Mouse (Mus musculus) kidney, postnatal 36 days (tissue): ENCODE results near the gene Smyd3.
A peak's percentile ranks its signal among the peaks of the same experiment; 100 is the strongest.

Experiments used
- DNase-seq, 2 experiments: peaks; one replicate each; pipeline ENCODE4 v3.0.0; 2021 to 2022; ENCODE audit warnings: mixed read lengths in 2 of 2

Smyd3 gene

DNA sequence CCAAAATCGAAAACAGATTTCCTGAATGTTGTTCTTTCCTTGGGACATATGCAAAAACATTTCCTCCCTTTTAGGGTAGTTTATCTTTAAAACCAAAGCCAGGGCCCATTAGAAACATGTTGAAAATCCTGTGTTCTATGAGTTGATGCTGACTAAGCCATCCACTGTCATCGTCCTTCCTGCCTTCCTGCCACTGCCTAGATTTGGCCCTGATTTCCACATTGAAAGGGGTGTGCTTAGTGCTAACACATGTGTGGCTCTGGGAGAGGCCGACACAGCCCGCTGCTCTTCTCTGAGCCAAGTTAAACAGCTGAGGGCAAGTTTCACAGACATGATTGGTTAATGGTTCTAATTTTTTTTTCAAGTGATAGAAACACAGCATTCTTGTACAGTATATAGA lies 581.4 kb downstream of the Smyd3 start:
- DNase-seq, result no peak

DNA sequence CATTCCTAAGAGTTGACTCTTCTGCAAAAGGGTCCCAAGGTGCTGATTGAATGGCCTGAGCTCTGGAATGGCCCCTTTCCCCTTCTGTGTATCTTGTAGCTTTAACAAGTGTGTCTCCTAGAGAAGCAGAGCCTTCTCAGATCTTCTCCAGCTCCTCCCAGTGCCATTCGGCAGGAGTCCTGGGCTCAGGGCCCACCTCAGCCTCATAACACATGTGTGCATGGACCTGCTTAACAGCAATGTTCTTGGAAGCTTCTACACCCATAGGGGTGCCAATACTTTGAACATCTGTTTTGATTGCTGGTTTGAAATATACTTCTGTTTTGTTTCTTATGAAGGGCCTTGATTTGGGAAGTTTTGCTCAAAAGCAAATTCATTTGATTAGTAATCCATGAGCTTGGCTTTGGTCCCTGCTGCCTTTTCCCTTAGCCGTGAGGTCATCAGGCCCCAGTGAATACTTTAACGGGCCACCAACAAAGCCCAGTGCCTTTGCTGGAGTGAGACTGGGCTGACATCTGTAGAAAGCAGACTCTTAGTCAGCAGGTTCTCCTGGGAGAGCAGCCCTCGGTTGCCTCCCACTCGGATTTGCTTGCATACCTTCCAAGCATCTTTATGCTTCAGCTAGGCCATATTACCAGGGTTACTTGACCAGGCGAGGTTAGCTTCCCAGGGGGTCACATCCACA lies 583.7 kb downstream of the Smyd3 start:
- DNase-seq, result no peak

DNA sequence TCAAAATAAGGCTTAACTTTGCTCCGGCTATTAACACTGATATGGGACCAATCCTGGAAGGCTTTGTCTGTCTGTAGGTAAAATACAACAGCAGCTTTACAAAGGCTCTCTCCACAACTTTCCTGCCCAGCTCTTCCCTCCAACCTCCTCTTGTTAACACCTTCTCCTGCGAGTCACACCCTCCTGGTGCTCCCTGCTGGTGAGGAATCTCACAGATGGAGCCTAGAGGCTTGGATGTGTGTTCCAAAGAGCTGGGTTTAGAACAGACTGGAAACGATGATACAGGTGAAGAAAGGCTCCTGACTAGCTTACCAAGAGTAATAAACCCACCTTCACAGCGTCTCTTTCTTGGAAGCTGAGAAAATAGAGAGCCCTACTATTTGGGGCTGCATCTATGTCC lies 588.3 kb downstream of the Smyd3 start:
- no peak for DNase-seq

DNA sequence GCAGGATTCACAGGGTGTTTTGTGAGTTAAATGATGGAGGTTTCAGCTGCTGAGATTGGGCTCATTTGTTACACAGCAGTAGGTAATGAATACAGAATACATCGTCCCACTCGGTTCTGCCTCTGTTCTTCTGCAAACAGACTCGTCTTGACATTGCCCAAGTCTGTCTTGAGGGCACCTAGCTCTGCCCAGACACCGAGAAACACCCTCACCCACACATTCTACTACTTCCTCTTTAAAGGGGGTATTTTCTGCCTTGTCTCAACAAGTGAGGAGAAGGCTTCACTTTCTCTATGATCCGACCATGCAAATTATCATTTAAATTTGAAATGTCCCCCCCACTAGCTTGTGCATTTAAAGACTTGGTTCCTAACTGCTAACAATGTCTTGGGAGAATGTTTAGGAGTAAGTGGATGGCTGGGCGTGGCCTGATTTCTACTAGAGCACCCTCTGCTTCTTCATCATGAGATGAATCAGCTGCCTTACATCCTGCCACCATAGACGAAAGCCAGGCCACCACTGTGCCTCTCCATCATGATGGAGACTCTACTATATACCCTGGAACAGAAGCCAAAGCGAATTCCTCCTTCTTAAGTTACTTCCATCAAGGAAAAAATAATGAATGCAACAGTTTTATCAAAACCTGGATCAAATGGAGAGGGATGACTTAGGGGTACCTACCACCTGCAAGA lies 593.2 kb downstream of the Smyd3 start:
- no peak for DNase-seq

DNA sequence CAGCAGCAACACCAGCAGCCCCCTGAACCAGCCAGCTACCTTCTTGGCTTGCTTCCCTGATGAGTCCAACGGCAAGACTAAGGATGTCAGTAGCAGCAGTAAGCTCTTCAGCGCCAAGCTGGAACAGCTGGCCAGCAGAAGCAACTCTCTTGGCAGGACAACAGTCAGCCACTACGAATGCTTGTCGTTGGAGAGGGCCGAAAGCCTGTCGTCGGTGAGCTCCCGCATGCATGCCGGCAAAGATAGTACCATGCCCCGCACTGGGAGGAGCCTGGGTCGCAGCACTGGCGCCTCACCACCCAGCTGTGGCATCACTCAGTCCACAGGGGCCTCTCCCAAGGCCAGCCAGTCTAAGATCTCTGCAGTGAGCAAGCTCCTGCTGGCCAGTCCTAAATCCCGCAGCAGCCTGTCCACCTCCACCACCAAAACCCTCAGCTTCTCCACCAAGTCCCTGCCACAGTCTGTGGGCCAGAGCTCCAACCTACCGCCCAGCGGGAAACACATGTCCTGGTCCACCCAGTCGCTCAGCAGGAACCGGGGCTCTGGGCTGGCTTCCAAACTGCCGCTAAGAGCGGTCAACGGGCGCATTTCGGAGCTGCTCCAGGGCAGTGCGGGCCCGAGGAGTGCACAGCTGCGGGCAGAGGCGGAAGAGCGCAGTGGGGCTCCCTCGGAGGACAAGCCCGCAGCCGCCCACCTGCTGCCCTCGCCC lies 600.5 kb downstream of the Smyd3 start:
- peak in 1 of 2 experiments; percentile 10 for DNase-seq

DNA sequence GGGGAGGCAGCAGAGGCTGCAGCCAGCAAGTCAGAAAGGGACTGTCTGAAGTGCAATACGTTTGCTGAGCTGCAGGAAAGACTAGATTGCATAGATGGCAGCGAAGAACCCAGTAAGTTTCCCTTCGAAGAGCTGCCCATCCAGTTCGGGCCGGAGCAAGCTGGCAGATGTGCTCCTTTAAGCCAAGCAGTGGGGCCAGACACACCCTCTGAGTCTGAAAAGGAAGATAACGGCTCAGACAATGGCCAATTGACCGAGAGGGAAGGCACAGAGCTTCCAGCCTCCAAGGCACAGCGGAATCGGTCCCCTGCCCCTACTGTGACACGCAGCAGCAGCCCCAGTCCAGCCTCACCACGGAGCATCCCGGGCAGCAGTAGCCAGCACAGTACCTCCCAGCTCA lies 602.8 kb downstream of the Smyd3 start:
- no peak for DNase-seq

DNA sequence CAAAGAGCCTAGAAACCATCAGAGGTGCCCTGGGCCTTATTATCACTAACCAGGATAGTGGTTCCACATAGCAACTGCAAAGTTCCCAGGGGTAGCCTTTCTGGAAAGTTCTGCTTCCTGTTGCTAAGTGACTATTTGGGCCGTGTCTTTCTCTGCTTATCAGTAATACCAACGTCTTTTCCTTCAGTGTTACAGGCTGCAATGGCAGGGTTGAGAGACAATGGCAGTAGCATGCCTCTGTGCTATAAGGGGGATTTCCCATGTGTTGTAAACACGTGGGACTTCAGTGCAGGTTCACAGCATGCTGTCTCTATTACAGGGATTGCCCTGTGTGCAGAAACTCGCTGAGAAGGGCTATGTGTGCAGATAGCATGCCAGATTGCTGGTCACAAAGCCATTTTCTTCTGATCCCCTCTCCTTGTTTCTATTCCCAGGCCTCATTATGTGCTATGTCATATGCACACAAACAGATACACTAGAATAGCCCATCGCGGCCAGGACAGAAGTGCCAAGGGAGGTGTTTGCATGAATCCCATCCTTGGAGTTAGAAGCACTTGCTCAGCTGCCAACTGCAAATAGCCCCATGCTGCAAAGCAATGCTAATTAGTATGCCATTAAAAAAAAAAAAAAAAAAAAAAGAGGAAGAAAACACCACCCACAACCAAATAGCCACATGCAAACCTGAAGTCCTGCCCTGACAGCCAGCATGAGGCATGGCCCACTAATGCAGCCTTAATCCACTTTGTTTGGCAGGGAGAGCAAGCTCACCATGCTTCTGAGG lies 604.7 kb downstream of the Smyd3 start:
- DNase-seq, result no peak

DNA sequence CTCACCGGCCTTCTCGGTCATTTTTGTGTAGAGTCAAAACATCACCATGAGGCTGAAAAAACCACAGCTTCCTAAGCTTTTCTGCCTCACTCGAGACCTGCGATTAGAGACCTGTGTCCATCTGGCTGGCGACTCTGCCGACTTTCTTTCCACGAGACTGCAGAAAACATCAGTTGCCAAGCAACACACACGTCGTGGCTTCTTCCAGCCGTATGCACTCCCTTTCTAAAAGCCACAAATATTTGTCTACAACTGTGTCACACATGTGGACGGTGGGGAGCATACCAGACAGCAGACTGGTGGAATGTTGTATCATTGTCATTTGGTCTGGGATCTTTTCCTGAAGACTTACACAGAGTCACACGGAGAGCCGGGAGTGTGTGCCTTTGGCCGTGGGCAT lies 606.9 kb downstream of the Smyd3 start:
- DNase-seq, result no peak
